Mouse (Mus musculus): ENCODE measurements around the gene Stx8. TPM values are rescaled to one million over a fixed set of nuclear protein-coding genes. Genes with fewer than 3 reads are reported as not detected.

The Stx8 gene
- polyA plus RNA-seq, 1 experiment from 2014 or later, result 60.6 TPM

- Histone ChIP-seq H3K27ac (replicated peaks) (no peak overlapping the region), H3K9me3 (replicated peaks) (no peaks in the 10 kb centered on the region), H3K4me3 (replicated peaks) (no peak overlapping the region), H3K4me2 (replicated peaks) (no peak overlapping the region), H3K4me1 (peaks cover 9% of the 10 kb centered on the region; the same call in 1 of the 2 replicates), H3K9ac (no peak overlapping the region), H3K27me3 (no peaks in the 10 kb centered on the region), H3K36me3 (no peaks in the 10 kb centered on the region)
- 81% methylated on average over 11 of the region's 11 CpGs for WGBS
- no peak for ATAC-seq (ENCODE audit: insufficient number of reproducible peaks, low FRiP score, low TSS enrichment, low read depth)
These were observed 53.2 kb downstream of the Stx8 start for GRCm38 (mm10) chr11:68019156-68019555.

GRCm38 (mm10) chr11:68021976-68022375 is 56.0 kb downstream of the Stx8 start:
- Histone ChIP-seq H3K4me2 (replicated peaks) (no peak overlapping the region), H3K36me3 (no peaks in the 10 kb centered on the region), H3K27ac (replicated peaks) (no peak overlapping the region), H3K9me3 (replicated peaks) (no peaks in the 10 kb centered on the region), H3K4me1 (peaks cover 9% of the 10 kb centered on the region; the same call in 1 of the 2 replicates), H3K4me3 (replicated peaks) (no peak overlapping the region), H3K27me3 (no peaks in the 10 kb centered on the region), H3K9ac (no peak overlapping the region)
- no peak for ATAC-seq (ENCODE audit: insufficient number of reproducible peaks, low FRiP score, low TSS enrichment, low read depth)
- WGBS, result 93% methylated on average over 7 of the region's 7 CpGs

GRCm38 (mm10) chr11:68022895-68023294 is 56.9 kb downstream of the Stx8 start:
- 55% methylated on average over 5 of the region's 5 CpGs for WGBS
- no peaks in the 10 kb centered on the region for H3K9me3 ChIP-seq (replicated peaks)
- H3K4me3 ChIP-seq (replicated peaks), result no peak overlapping the region
- ATAC-seq (ENCODE audit: insufficient number of reproducible peaks, low FRiP score, low TSS enrichment, low read depth), result no peak
- H3K27me3 ChIP-seq, result no peaks in the 10 kb centered on the region
- H3K4me2 ChIP-seq (replicated peaks), result no peak overlapping the region
- peaks cover 9% of the 10 kb centered on the region; the same call in 1 of the 2 replicates for H3K4me1 ChIP-seq
- no peak overlapping the region for H3K9ac ChIP-seq
- H3K36me3 ChIP-seq, result no peaks in the 10 kb centered on the region
- H3K27ac ChIP-seq (replicated peaks), result no peak overlapping the region

- Histone ChIP-seq H3K27ac (replicated peaks) (no peak overlapping the region), H3K27me3 (no peaks in the 10 kb centered on the region), H3K9ac (no peak overlapping the region), H3K4me1 (peaks cover 9% of the 10 kb centered on the region; the same call in 1 of the 2 replicates), H3K4me3 (replicated peaks) (no peak overlapping the region), H3K4me2 (replicated peaks) (no peak overlapping the region), H3K9me3 (replicated peaks) (no peaks in the 10 kb centered on the region), H3K36me3 (no peaks in the 10 kb centered on the region)
- no peak for ATAC-seq (ENCODE audit: insufficient number of reproducible peaks, low FRiP score, low TSS enrichment, low read depth)
- 66% methylated on average over 8 of the region's 8 CpGs for WGBS
These were observed 57.9 kb downstream of the Stx8 start for GRCm38 (mm10) chr11:68023811-68024369.

- Histone ChIP-seq H3K4me2 (replicated peaks) (no peak overlapping the region), H3K9me3 (replicated peaks) (no peaks in the 10 kb centered on the region), H3K27ac (replicated peaks) (no peak overlapping the region), H3K36me3 (no peaks in the 10 kb centered on the region), H3K4me1 (peaks cover 9% of the 10 kb centered on the region; the same call in 1 of the 2 replicates), H3K9ac (no peak overlapping the region), H3K4me3 (replicated peaks) (no peak overlapping the region), H3K27me3 (no peaks in the 10 kb centered on the region)
- WGBS, result 84% methylated on average over 5 of the region's 5 CpGs
- ATAC-seq (ENCODE audit: insufficient number of reproducible peaks, low FRiP score, low TSS enrichment, low read depth), result no peak
These were observed 60.6 kb downstream of the Stx8 start for GRCm38 (mm10) chr11:68026590-68026989.

- Histone ChIP-seq H3K27ac (replicated peaks) (no peak overlapping the region), H3K4me1 (no peaks in the 10 kb centered on the region), H3K4me2 (replicated peaks) (no peak overlapping the region), H3K9me3 (replicated peaks) (no peaks in the 10 kb centered on the region), H3K9ac (no peak overlapping the region), H3K4me3 (replicated peaks) (no peak overlapping the region), H3K27me3 (no peaks in the 10 kb centered on the region), H3K36me3 (no peaks in the 10 kb centered on the region)
- WGBS, result 68% methylated on average over 4 of the region's 4 CpGs
- ATAC-seq (ENCODE audit: insufficient number of reproducible peaks, low FRiP score, low TSS enrichment, low read depth), result no peak
These were observed 63.1 kb downstream of the Stx8 start for GRCm38 (mm10) chr11:68029079-68029478.

- H3K9me3 ChIP-seq (replicated peaks), result no peaks in the 10 kb centered on the region
- ATAC-seq (ENCODE audit: insufficient number of reproducible peaks, low FRiP score, low TSS enrichment, low read depth), result no peak
- no peak overlapping the region for H3K27ac ChIP-seq (replicated peaks)
- no peak overlapping the region for H3K4me3 ChIP-seq (replicated peaks)
- H3K4me2 ChIP-seq (replicated peaks), result no peak overlapping the region
- no peaks in the 10 kb centered on the region for H3K4me1 ChIP-seq
- no peak overlapping the region for H3K9ac ChIP-seq
- 34% methylated on average over 3 of the region's 3 CpGs for WGBS
- H3K36me3 ChIP-seq, result no peaks in the 10 kb centered on the region
- H3K27me3 ChIP-seq, result no peaks in the 10 kb centered on the region
These were observed 63.9 kb downstream of the Stx8 start for GRCm38 (mm10) chr11:68029871-68030270.

- WGBS, result 86% methylated on average over 1 of the region's 1 CpGs
- Histone ChIP-seq H3K4me3 (replicated peaks) (no peak overlapping the region), H3K27me3 (no peaks in the 10 kb centered on the region), H3K4me2 (replicated peaks) (no peak overlapping the region), H3K36me3 (no peaks in the 10 kb centered on the region), H3K4me1 (no peaks in the 10 kb centered on the region), H3K27ac (replicated peaks) (no peak overlapping the region), H3K9me3 (replicated peaks) (no peaks in the 10 kb centered on the region), H3K9ac (no peak overlapping the region)
- ATAC-seq (ENCODE audit: insufficient number of reproducible peaks, low FRiP score, low TSS enrichment, low read depth), result peak; percentile 57; the same call in 1 of the 2 replicates
These were observed 64.8 kb downstream of the Stx8 start for GRCm38 (mm10) chr11:68030771-68031170.

- H3K9me3 ChIP-seq (replicated peaks), result no peaks in the 10 kb centered on the region
- ATAC-seq (ENCODE audit: insufficient number of reproducible peaks, low FRiP score, low TSS enrichment, low read depth), result no peak
- WGBS, result 69% methylated on average over 2 of the region's 2 CpGs
These were observed 66.5 kb downstream of the Stx8 start for GRCm38 (mm10) chr11:68032448-68032847.

GRCm38 (mm10) chr11:68033331-68033926 is 67.4 kb downstream of the Stx8 start:
- H3K4me1 ChIP-seq, result peaks cover 11% of the 10 kb centered on the region
- 69% methylated on average over 11 of the region's 11 CpGs for WGBS
- ATAC-seq (ENCODE audit: insufficient number of reproducible peaks, low FRiP score, low TSS enrichment, low read depth), result no peak

More at GRCm38 (mm10) chr11:68032448-68032847, 66.5 kb downstream of the Stx8 start:
- no peak overlapping the region for H3K27ac ChIP-seq (replicated peaks)
- no peak overlapping the region for H3K9ac ChIP-seq
- H3K27me3 ChIP-seq, result no peaks in the 10 kb centered on the region
- peaks cover 11% of the 10 kb centered on the region for H3K4me1 ChIP-seq
- no peak overlapping the region for H3K4me2 ChIP-seq (replicated peaks)
- H3K4me3 ChIP-seq (replicated peaks), result no peak overlapping the region
- no peaks in the 10 kb centered on the region for H3K36me3 ChIP-seq

GRCm38 (mm10) chr11:68034422-68034821 is 68.4 kb downstream of the Stx8 start:
- Histone ChIP-seq H3K36me3 (no peaks in the 10 kb centered on the region), H3K4me2 (replicated peaks) (no peak overlapping the region), H3K4me3 (replicated peaks) (no peak overlapping the region), H3K9ac (no peak overlapping the region), H3K27ac (replicated peaks) (no peak overlapping the region), H3K9me3 (replicated peaks) (no peaks in the 10 kb centered on the region), H3K4me1 (peaks cover 11% of the 10 kb centered on the region), H3K27me3 (no peaks in the 10 kb centered on the region)
- no peak for ATAC-seq (ENCODE audit: insufficient number of reproducible peaks, low FRiP score, low TSS enrichment, low read depth)
- WGBS, result 88% methylated on average over 5 of the region's 5 CpGs

More at GRCm38 (mm10) chr11:68033331-68033926, 67.4 kb downstream of the Stx8 start:
- no peak overlapping the region for H3K4me2 ChIP-seq (replicated peaks)
- no peaks in the 10 kb centered on the region for H3K9me3 ChIP-seq (replicated peaks)
- H3K9ac ChIP-seq, result no peak overlapping the region
- H3K27ac ChIP-seq (replicated peaks), result no peak overlapping the region
- no peak overlapping the region for H3K4me3 ChIP-seq (replicated peaks)
- H3K36me3 ChIP-seq, result no peaks in the 10 kb centered on the region
- no peaks in the 10 kb centered on the region for H3K27me3 ChIP-seq

All from embryonic facial prominence, embryonic 15.5 days (tissue).